Mouse (Mus musculus): ENCODE data around the gene Col15a1.
A peak's percentile ranks its signal among the peaks of the same experiment; 100 is the strongest.

DNA sequence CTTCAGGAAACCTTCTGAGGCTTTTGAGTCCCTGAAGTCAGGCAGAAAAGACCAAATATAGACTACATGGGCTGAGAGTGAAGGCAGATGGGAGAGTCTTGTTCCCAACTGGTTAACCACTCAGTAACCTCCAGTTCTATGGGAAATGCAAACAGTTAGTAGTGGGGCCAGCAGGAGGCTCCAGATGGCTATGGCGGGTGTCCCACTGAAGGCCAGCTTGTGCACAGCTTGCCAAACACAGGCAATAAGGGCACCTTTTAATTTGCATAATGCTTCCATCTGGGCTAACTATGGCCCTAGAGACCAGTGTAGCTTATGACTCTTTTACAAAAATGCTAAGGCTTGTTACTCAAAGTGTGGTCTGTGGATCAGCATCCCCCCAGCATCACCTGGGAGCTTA is 83.1 kb downstream of the Col15a1 start:
- TF ChIP-seq EP300 (IDR thresholded peaks at IDR 0.05; ENCODE audit: low read depth) (no peak), CTCF (IDR thresholded peaks at IDR 0.05; ENCODE audit: low read depth) (peak; percentile 35; the same call in 1 of the 2 replicates)

Measured in liver, embryonic 14.5 days (tissue).